Mouse (Mus musculus) thymus, postnatal 0 days (tissue): Measurements from ENCODE around the gene Trim8. TPM values are rescaled to one million over a fixed set of nuclear protein-coding genes. Genes with fewer than 3 reads are reported as not detected.

Experiments
- DNase-seq: peaks from one replicate; pipeline ENCODE4 v3.0.0-alpha.2; 2015; ENCODE audit warnings: low spot score
- polyA plus RNA-seq: library from polyadenylated mRNA; unstranded; fragments of >200 nt; fragmentation: Nextera tagmentation; extraction: Ambion mirVana; gene quantifications from 2 replicates; pipeline ENCODE4 v1.2.1, GENCODE M21; 2015

The Trim8 gene
- polyA plus RNA-seq, 1 experiment from 2014 or later = 23.6 TPM

DNA sequence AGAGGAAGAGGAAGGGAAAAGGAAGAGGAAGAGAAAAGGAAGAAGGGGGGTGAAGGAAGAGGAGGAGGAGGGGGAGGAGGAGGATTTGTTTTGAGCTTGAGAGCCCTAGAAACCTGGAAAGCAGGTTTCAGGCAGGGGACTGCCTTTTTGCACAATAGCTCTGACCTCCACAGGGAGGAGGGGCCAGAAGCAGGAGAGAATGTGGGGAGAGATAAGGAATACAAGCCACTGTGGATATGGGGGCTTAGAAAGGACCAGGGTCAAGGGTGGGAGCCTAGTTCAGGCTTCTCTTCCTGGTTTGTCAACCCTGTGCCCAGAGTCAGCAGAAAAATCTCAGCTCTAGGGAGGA lies 21.6 kb downstream of the Trim8 start:
- DNase-seq = no peak

DNA sequence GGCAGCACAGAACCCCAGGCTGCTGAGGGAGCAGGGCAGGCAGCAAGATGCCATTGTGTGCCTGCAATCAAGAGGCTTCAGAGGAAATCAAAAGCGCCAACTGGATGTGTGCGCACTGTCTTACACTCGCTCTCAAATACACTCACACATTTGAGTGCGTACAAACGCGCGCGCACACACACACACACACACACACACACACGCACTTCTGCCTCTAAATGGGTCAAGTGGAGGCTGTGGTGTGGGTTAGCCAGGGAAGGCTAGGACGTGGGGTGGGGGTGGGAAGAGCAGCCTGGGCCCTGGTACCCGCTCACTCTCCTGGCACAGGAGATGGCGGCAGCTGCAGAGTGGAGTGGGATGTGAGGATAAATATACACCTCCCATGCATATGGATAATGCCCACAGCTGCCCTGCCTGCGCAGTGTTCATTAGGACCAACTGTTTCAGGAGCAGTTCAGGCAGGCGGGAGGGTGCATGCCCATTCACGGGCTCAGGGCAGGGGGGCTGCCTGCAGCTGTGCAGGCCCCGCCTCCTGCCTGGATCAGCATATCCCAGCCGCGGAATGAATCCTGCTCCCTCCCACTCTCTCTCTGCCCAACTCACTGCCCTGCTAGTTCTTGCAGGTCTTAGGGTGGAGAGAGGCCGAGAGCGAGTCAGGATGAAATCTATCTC lies 22.1 kb downstream of the Trim8 start:
- peak; percentile 46 for DNase-seq

DNA sequence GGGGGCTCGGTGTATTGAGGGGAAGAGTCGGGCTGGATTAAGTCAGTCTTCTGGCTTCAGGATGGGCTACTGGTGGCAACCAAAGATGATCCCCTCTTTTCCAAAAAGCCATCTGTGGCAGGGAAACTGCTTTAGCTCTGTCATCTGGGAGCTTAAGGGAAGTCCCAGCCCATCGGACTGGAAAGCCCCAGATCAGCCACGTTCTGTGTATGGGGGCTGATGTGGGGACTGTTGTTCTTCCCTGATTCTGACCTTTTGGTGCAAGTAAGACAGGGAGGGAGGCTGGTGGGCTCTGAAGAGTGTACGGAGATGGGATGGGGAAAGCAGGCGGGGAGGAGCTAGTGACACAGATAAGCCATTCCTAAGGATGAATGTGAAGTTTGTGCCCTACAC lies 22.6 kb downstream of the Trim8 start:
- no peak for DNase-seq

DNA sequence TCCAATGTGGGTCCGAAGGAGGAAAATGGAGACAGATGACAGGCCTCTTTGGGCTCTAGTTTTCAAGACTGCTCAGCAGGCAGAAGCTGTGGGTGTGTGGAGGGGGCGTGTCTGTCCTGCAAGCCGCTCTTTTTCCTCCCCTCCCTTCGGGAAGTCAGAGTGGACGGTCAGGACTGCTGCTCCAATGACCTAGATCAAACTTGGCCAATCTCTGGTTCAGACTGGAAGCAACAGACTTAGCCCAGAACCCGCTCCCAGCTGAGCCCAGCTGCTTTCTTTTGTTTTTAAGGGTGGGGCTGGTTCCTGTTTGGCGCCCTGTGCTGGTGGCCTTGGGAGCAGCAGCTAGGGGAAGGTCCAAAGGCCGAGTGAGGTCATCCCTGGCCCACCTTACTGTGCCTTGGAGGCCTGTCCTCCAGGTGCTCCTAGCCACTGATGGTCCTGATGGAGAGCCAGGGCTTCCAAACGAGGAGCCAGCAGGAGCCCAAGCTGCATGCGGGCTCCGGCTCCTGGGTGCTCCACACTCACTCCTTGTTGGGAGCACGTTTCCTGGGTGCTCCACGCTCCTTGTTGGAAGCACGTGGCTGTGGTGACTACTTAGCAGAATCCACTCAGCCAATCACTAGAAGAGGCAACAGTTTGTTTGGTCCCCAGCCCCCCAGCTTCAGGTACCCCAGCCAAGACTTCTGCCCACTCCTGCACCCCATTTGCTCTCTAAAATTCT lies 23.3 kb downstream of the Trim8 start:
- no peak for DNase-seq

DNA sequence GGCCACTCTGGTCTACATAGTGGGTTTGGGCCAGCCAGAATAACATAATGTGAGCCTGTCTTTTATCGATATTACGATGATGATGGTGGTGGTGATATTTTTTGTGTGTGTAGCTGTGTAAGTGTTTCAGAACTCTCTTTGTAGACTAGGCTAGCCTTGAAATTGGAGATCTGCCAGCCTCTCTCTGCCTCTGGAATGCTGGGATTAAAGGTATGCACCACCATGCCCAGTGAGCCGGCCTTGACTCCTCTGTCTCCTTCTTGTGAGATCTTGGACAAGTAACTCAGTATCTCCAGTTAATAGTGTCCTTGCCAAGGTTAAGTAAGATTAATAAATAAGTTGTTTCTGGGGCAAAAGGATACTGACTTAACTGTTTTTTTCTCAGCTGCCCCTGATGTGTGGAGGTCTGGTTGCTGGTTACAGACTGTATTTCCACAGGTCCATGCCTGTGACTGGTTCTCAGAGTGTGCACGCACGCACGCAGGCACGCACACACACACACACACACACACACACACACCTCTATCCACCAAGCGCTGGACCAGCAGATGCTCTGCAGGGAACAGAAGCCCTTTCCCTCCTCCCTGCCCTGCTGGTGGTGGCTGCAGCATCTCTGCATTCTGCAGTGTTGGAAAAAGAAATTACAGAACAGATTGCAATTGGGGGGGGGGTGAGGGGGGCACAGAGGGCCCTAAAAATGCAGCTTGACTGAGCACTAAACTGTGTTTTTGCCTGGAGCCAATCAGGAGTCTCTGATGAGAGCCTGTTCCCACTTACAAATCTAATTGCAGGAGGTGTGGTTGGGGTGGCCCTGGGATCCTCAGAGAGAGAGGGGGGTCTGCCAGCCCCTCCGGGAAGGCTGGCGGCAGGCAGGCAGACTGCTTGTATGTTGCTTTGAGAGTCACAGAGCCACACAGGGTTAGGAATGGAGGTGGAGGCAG lies 24.5 kb downstream of the Trim8 start:
- no peak for DNase-seq

DNA sequence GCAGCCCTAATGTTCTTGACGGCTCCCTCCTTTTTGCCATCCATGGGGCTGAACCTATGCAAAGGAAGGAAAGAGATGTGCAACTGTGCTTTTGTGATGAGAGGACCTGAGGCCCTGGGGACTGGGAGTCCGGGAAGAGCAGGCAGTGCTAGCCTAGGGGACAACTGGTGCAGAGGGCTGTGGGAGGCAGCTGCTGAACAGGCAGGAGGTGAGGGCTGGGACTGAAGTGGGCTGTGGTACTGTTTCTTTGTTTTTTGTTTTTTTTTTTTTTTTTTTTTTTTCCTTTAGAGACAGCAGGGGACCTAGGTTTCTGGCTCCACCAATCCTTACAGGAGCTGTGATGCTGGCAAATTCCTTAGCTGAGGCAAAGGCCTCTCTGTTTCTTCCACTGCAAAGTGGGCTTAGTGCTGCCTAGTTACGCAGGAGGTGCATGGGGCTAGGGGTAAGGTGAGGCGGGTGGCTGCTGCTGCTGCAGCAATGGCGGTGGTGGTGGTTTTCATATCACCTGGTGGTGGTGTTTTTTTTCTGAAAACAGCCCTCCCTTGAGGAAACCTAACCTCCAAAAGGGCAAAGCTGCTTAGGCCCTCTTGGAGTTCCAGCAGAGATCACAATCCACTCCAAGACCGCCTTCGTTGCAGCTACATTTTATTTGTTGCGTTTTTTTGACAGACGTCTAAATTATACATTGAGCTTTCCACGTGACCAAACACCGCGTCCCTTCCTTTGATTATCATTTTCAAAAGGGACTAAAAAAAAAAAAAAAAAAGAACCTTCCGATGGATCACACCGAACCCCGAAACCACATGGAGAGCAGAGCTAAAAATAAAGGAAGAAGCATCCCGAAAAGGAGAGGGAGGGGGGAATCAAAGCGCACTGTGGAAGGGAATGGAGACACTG lies 26.4 kb downstream of the Trim8 start:
- DNase-seq = peak; percentile 51

DNA sequence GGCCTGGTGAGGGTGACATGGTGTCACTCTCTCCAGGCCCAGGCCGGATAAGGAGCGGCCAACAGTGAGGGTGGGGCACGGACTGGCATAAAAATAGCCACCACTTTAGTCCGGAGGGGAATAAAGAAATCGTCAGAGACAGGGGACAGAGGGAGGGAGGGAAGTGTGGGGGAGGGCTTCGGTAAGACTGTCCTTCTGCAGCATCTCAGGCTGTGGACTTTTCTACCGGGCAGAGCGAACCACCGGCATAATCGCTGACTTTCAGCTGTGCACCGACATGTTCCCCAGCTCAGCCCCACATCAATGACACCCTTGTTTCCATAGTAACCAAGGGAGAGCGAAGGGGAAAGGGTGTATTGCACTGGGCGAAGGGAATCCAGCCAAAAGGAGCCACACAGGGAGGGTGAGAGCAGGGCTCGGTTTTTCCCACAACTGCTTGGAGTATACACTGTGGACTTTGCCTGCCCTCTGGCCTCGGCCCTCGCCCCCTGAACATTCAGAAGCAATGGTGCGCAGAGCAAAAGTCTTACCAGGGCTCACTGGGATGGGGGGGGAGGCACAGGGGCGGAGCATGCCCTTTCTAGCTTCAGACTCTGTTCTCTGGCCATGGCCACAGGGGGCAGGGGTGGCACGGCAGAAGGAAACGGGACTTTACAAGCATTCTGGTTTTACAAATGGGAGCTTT lies 27.2 kb downstream of the Trim8 start:
- peak; percentile 81 for DNase-seq

DNA sequence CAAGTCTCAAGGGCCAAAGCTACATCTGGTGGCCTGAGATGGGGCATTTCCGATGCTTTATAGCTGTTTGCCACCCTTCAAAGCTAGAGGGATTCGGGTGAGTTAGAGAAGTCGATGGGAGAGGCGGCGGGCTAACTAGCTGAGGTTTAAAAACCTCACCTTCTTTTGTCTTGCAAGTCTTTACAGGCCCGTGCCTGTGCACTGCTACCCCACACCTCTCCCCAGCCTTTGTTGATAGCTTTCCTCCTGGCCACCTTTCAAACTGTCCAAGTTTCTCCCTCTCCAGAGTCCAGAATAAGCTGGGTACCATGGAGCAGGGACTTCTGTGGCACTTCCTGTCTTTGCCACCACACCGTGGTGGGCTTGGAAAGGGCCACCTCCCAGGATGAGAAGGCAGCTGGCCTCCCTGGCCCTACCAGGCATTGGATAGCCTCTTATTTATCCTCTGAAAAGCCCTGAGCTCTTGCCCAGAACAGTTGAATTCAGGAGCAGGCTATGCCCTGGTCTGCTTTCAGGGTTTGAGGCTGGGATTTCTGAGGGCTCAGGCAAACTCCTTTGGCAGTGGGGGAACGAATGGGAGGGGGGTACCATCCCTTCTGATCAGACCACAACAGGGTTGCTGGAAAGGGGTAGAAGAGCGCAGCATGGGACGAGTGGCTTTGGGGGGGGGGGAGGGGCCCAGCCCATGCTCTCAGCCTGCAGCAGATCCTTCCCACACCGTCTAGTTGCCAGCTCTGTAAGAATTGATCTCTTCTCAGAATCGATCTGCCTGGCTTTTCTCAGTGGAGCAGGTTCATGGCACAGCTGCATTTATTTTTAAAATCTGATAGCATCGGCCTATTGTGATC lies 28.3 kb downstream of the Trim8 start:
- no peak for DNase-seq

DNA sequence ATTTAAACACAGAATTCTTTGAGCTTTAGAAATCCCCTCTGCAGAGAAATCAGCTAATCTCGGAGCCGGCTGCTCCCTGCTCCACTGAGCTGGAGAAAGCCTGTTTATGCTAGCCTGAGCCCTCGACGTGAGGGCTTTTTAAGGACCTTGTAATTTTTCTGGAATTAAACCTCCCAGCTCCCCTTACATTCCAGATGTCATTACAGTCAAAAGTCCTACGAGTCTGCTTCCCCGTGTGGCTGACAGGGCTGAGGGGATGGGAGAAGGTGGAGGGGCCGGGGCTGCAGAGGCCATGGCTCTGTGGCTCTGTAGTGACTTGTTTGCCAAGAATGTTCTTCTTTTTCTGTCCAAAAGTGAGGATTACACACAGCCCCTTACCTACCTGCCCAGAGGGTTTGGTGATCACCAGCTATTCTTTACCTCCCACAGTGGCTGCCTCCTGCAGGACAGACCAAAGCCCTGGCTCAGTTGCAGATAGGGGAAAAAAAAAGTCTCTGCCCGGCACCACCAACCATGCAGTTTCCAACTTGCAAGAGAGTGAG lies 29.0 kb downstream of the Trim8 start:
- DNase-seq = no peak

DNA sequence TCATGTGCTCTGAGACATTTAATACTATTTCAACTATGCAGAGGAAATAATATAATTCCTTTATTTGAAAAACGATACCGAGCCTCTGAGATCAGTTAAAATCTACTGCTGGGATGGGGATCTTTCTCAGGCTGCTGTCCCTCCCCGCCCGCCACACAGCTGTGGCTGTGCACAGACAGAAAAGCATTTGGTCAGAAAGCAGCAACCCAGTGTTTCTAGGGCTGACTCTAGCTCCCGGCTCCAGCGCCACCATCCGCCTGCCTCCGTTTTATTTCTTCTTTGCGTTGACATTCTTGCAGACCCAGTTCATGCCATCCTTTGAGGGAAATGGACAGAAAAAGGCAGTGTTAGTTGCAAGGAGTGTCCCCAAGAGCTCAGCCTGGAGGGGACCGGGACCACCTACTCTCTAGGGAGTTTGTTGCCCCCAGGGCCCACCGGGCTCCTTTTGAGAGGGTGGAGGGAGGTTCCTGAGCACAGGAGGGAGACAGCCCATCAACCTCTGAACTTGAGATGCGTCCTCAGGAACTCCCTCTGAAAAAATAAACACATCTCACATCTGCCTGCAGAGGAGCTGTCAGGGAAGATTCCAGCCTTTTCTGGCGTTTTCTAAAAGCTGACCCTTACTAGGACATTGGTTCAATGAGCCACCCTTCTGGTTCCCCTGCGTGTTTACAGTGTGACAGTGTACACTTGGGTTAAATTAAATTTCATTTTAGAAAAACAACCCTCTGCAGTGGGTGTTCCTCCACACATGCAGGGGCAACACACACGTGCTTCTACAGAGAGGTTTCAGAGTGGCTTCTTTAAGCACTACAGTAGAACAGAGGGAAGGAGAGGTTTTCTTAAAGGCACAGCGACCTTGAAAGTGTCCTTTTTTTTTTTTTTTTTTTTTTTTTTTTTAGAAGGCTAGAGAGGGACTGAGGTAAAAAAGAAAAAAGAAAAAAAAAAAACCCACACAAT lies 29.8 kb downstream of the Trim8 start:
- DNase-seq = peak; percentile 45

DNA sequence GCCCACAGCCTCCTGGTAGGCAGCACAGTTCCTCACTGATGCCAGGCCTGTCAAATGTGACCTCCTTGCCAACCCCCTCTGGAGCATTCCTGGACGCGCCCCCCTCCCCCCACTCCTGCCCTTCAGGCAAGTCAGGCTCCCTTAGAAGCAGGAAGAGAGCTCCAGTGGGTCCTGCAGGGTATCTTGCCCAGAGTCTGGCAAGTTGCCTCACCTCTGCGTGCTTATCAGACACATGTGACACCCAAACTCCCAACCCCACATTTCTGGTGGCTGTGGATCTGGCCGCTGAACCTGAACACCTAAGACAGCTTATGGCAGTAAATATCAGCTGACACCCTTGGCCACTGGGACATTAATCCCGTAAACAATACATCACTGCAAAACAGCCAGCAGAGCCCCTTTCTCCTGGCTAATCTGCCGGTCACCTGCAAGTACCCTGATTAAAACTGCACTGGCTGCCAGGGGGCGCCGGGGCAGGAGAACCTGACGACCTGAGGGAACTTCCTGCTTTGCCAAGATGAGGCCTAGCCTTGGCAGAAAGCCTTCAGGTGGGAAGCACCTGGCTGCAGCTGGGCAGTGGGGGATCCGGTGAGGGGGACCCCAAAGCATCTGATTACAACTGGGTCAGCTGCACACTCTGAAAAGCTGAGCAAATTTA lies 30.7 kb downstream of the Trim8 start:
- DNase-seq = peak; percentile 23

DNA sequence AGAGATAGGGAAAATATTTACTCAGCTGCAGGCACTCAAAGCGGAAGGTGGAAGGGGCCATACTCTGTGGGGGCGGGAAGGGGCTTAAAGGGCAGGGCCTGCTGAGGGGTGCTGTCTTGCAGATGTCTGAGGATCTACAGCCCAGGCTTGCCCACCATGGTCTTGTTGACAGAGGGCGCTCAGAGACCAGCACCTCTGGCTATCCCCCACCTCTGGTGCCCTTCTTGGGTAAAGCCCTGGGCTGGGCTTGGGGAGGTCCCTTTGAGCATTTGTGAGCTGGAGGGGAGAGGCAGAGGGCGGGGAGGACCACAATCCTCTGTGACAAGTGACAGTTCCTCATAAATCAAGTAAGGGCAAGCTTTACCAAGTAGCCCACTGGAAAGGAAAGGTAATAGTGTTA lies 31.6 kb downstream of the Trim8 start:
- no peak for DNase-seq

DNA sequence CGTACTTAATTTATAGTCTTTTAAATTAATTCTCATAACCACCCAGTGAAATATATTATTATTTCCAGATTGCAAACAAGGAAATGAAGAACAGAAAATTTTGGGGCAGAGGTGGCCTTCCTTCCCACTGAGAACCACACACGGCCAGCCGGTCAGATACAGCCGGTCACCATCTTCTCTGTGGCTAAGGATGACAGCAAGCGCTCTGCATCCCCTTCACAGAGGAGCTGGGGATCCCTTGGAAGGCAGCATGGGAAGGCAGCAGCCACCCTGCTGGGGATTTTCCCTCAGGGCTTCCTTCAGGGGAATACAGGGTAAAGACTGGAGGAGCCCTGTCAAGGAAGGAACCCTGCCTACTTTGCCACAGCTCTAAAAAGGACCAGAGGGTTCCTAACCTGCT lies 32.0 kb downstream of the Trim8 start:
- DNase-seq = no peak

DNA sequence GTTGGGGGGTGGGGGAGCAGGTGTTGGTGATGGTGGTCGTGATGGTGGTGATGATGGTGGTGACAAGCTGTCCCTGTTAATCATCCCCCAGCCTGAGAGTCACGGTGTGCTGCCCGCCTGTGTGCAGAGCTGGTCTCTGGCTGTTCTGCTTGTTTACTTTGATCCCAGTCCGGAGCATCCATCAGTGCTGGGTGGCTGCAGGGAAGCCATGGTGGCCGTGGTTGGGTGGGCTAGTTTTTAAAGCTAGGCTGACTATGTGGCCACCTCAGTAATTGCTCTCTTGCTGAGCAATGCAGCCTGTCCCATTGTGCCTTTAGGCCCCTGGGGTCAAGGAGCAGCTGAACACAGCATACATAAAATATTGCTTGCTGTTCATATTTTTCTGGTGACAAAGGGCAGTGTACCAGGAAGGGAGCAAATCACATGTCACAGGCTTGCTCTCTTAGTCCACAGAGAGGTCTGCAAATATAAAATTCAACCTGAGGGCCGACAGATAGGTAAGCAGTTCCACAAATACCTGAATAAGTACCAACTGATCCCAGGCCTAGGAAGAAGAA lies 33.1 kb downstream of the Trim8 start:
- no peak for DNase-seq

DNA sequence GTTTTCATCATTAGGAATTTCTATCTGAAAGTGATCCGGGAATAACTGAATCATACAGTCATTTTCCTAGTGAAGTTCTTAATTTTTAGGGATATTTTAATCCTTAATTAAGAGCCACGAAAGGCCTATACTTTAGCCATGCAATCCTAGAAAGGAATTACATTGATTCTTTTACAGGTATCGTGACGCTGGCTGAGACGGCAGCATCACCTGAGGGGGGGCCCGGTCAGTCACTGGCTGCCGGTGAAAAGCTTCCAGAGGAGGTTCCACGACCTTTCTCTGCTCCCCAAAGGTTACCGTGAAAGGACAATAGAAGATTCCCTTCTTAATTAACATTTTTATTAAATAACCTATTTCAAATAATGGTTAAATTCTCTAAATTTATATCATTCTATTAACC lies 35.9 kb downstream of the Trim8 start:
- no peak for DNase-seq

DNA sequence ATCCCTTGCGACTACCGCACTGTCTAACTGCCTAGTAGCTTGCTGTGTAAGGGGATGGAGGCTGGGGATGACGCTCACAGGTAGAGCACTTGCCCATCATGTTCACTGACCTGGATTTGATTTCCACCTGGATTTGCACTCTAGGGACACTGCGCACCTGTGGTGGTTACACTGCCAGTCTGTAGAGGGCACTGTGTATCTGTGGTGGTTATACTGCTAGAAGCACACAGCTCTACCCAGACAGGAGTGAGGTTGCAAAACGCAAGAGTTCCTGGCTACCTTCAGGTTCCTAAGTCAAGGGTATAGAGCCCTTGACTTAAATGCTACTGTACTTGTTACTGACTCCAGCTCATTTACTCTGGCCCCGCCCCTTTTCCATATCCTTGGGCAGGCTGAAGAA lies 36.7 kb downstream of the Trim8 start:
- DNase-seq = peak; percentile 50

DNA sequence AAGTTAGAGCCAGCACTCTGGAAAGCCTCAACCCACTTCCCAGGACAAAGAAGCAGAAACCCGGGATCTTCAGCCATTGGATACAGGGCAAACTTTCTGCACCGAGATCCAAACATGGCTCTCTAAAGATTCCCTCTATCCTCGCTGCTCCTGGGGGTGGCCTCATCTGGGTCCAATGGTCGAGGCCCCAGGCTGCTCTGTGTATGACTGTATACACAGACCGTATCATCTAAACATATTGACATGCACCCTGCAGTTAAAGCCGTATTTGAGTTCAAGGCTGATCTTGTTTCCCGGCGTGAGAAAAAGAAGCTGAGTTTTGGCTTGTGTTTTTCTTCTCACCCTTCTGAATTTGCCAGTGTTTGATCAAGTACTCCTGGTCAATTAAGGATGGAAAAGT lies 41.2 kb downstream of the Trim8 start:
- no peak for DNase-seq
